Mouse (Mus musculus) brain, embryonic 14.5 days (tissue): ENCODE measurements at regions not wholly inside any gene's neighbourhood (a gene's known extent, or its start where the extent isn't known, plus 50 kb on each side); places are given as distances from the start of the nearest gene placed in this dataset.

ENCODE experiments used
- DNase-seq: peaks from one replicate; pipeline ENCODE4 v3.0.0-alpha.2; 2011; ENCODE audit warnings: low read depth
- CTCF ChIP-seq: fragments of 200-500 bp; IDR thresholded peaks from 2 replicates; pipeline ENCODE4 v1.5.1; 2012; ENCODE audit warnings: inconsistent platforms, mild to moderate bottlenecking, moderate library complexity, borderline replicate concordance; ENCODE audit not compliant: insufficient read depth, insufficient read length; ENCODE audit errors: extremely low read depth
- POLR2A ChIP-seq: fragments of 200-500 bp; IDR thresholded peaks from 2 replicates; pipeline ENCODE4 v1.6.1; 2012; ENCODE audit warnings: mild to moderate bottlenecking, inconsistent platforms, borderline replicate concordance; ENCODE audit not compliant: poor library complexity, insufficient read depth, insufficient read length, severe bottlenecking; ENCODE audit errors: extremely low read depth

GRCm38 (mm10) chr9:91711106-91711505 lies 345.5 kb upstream of the Zic1 start:
- TF ChIP-seq POLR2A (no peak), CTCF (no peak)
- DNase-seq = peak; percentile 46

GRCm38 (mm10) chr9:91680859-91681258 lies 315.2 kb upstream of the Zic1 start:
- DNase-seq = peak; percentile 78
- TF ChIP-seq CTCF (no peak), POLR2A (no peak)

GRCm38 (mm10) chr9:91666667-91667066 lies 301.1 kb upstream of the Zic1 start:
- no peak for TF ChIP-seq CTCF
- TF ChIP-seq POLR2A = no peak
- no peak for DNase-seq

- TF ChIP-seq CTCF = no peak
- TF ChIP-seq POLR2A = no peak
- peak; percentile 69 for DNase-seq
Observed at GRCm38 (mm10) chr9:91660089-91660488, 294.5 kb upstream of the Zic1 start.

- no peak for TF ChIP-seq POLR2A
- peak; percentile 31; the same call in 1 of the 2 replicates for TF ChIP-seq CTCF
- DNase-seq = peak; percentile 75
Observed at GRCm38 (mm10) chr9:91654071-91654470, 288.5 kb upstream of the Zic1 start.

GRCm38 (mm10) chr9:91652384-91653100 lies 286.9 kb upstream of the Zic1 start:
- peak; percentile 22 for DNase-seq
- TF ChIP-seq CTCF (no peak), POLR2A (no peak)

GRCm38 (mm10) chr9:91610401-91610800 lies 244.8 kb upstream of the Zic1 start:
- no peak for TF ChIP-seq POLR2A
- TF ChIP-seq CTCF = no peak
- no peak for DNase-seq

GRCm38 (mm10) chr9:91609457-91610166 lies 244.0 kb upstream of the Zic1 start:
- DNase-seq = peak; percentile 75
- TF ChIP-seq CTCF = no peak
- TF ChIP-seq POLR2A = no peak

GRCm38 (mm10) chr9:91601740-91602139 lies 236.1 kb upstream of the Zic1 start:
- no peak for TF ChIP-seq CTCF
- no peak for TF ChIP-seq POLR2A
- DNase-seq = peak; percentile 68

GRCm38 (mm10) chr9:91591915-91592314 lies 226.3 kb upstream of the Zic1 start:
- TF ChIP-seq CTCF (no peak), POLR2A (no peak)
- DNase-seq = peak; percentile 71

- no peak for TF ChIP-seq POLR2A
- TF ChIP-seq CTCF = no peak
Observed at GRCm38 (mm10) chr9:91588756-91589155, 223.1 kb upstream of the Zic1 start.

GRCm38 (mm10) chr9:91587861-91588260 lies 222.3 kb upstream of the Zic1 start:
- peak; percentile 37 for DNase-seq
- TF ChIP-seq CTCF = no peak
- no peak for TF ChIP-seq POLR2A

More at GRCm38 (mm10) chr9:91588756-91589155, 223.1 kb upstream of the Zic1 start:
- DNase-seq = no peak

- DNase-seq = peak; percentile 72
- TF ChIP-seq CTCF (no peak), POLR2A (no peak)
Observed at GRCm38 (mm10) chr9:91587271-91587670, 221.7 kb upstream of the Zic1 start.
